Mouse (Mus musculus) ovary, postnatal 14 days (tissue): ENCODE results near the gene Egfl6.

Experiments
- DNase-seq: peaks from one replicate; pipeline ENCODE4 v3.0.0; 2022; ENCODE audit warnings: low spot score

Gene Egfl6

DNA sequence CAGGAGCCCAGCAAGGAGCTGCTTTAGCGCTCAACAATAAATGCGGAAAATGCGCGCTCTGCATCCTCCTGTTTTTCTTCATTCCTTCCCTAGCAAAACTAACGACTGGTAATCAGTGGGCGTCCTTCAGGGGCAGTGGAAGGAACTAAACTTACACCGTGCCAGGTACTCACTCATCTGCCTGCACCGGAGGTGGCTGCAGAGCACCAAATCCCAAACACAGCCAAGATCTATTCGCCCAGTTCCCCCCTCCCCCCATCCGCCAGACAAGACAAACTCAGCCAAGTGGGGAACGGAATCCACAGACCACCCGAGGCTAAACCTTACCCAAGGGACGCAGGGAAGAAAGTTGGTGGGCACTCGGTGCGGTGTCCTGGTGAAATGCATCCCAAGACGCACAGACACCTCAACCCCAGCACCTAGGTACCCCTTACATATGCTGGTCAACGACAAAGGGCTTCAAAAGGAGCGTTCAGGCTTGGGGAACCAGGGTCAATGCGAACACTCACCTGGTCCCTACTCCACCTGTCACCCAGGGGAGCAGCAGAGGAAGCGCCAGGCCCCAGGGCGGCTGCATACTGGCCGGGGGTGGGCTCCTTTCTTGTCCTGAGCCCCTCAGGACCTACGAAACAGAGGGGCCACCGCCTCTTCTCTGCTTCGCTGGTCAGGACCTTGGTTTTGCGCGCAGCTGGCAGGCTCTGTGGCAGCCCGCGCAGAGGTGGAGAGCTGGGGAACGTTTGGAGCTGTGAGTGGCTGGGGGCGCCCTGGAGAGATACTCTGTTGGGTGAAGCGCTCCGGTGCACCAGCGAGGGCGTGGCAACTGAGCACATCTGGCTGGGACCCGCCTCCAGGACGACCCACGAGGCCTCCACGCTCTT, at the start of gene Egfl6:
Egfl6 (minus strand) TSS at position 774 of the 878 bp plus-strand sequence.
- peak; percentile 1 for DNase-seq

DNA sequence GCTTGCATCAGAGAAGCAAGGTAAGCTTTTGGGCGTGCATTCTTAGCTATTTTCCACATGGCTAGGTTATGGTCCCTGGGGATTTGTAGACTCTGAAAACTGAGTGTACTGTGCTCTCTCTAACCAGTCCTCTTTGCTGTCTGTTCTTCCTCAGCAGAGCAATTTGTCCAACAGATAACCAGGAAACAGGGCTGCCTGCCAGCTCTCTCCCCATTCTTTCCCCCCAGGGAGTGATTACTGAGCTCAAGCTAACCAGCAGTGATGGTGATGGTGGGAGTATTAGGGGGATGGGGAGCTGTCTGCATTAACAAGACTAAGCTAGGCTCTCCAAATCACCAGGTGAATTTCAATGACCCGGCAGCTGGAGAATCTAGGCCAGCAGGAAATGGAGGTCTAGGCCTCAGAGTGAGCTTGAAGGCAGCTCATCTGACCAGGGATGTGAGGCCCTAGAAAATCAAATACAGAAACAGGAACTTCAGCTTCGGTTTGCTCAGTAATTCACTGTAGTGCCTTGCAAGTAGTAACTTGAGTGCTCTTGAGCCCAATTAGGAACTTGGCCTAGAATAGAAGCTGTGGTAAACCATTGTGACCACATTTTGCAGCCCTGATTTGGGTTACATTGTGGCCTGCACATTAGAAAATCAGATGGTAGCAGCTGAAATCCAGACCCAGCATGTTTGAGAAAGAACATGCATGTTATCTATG, 41.5 kb upstream of the Egfl6 start:
- DNase-seq: no peak

DNA sequence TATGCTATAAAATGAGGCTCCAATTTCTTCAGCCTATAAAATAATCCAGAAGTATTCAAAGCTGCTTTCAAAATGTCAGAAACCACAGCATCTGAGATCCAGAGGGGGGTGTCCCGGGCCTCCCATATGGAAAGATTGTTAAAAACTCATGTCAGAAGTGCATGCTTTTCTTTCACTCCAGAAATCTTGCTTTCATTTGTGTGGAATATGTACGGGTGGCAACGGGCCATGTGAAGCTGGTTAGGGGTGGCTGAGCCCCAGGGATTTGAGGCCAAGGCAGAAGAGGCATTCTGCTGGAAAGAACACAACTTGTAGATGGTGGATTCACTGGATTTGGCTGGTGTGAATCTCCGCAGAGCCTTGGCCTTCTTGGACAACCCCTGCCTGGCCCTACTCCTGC, 40.7 kb upstream of the Egfl6 start:
- no peak for DNase-seq

DNA sequence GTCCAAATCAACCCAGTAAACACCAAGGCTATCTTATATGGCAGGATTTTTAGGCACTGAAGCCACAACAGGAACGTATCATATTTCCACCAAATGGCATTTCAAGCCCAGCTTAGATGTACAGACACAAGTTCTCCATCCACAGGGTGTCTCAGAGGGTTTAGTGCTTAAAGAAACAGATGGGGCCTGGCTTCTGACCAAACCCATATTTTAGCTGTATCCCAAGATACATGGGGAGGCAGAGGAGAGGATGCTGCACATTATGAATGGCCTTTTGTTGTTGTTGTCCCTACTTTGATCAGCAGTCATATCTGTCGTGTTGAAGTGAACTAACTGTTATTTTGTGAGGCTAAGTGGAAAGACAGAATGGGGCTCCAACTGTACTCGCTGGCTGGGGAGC, 37.7 kb upstream of the Egfl6 start:
- DNase-seq: no peak

DNA sequence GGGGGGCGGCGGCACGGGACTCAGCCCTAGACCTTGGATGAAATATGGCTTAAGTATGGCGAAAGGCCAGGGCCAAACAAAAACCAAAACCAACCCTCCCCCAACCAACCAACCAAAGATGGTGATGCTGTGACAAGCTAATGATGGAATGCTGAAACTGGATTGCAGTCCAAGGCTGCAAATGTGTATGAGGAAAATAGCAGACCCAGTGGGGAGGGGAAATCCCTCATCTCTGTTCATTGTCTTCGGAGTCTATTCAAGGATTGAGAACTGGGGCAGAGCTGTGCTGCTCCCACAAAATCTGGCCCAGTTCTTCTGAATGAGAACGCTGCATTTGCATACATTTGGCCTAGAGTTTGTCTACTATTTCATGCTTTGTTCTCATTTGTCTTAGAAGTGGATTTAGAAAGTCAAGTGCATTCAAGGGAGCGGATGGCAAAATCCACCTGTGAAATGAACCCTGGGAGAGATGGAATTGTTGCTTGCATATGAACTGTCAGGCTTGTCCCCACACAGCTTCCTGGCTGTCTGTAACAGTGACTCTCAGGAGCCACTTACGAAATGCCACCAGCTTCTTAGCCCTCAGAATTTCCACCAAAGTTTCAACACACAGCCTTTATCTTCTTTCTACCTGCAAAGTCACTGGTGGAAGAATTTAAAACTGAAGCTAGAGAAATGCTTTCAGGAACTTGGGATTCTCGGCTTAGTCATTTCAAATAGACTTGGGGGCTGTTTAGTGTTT, 36.2 kb upstream of the Egfl6 start:
- no peak for DNase-seq

DNA sequence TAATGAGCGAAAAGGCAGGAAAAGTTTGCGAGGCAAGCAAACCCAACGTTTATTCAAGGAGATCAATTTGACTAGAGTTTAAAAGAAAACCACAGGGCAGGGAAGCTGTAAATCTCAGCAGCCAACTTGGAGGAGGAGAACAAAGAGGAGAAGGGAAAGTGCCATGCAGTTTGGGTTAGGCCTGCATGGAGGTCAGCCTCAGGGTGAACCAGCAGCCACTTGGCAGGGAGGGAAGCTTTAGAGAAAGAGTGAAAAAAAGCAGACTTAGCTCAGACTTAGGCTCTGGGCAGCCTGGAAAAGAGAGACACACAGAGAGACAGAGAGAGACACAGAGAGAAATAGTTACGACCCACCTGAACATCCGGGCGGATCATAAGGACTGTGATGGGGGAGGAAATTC, 35.4 kb upstream of the Egfl6 start:
- DNase-seq: no peak

DNA sequence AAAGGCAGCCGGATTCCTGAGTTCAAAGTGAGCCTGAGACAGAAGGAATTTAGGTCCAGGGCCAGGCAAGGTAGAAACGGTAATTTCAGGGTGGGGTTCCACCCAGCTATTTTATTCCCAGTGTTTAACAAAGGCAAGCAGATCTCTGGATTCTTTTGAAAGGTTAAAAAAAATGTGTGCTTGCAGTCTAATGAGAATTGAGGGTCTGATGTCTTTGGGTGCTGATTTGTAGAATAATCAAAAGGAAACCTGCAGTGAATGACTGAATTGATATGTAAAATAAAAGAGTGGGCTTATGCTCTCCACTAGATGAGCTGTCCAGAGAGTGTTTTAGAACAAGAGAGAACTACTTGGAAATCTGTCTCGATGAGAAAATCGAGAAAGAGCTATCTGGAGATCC, 33.6 kb upstream of the Egfl6 start:
- no peak for DNase-seq

DNA sequence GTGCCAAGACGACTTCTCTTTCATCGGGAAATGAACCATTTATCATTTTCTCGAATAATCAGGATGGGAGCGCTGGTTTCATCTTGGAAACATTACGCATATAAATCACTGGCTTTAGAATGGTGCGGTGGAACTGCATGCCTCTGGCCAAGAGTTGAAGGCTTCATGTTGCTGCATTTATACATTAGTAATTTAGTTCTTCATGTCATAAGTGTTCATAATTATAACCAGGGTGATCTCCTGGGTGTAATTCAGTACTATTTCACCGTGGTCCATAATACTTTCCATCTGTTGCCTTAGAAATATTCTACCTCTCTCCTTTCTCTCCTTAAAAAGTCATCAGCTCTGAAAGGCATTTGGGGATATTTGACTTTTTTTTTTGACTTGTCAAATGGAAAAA, 29.7 kb upstream of the Egfl6 start:
- no peak for DNase-seq

DNA sequence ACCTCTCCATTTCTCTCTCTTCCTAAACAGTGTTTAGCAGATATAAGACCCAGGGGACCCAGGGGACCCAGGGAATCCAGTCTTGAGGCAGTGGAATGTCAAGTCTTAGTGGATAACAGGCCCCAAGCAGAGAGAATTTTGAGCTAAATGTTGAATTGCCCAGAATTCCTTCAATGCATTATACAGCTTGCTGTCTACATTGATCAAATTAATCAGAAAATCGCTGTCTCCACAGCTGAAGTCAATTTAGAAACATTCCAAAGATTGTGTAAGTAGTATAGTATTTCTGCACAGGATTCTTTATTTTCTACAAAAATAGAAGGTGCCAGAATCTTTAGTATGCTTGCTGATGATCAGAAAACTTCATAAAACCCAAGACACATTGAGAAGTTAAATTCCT, 9.4 kb downstream of the Egfl6 start:
- DNase-seq: no peak

DNA sequence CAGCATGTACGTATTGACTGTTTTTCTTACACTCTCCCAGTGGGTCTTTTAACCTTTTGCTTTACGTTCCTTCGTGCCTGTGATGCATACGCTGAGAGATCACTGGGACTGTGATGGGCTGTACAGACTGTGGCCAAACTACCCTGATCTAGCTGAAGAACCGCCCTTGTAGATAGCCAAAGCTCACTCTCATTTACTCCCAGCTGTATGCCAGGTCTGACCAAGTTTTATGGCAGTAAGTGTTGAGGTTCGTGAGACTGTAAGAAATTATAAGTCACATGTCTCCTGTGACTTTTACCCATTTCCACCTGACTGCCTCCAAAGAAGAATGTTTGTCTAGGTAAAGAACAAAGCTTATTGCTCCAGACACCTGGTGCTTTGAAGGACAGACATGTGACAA, 19.5 kb downstream of the Egfl6 start:
- DNase-seq: no peak

DNA sequence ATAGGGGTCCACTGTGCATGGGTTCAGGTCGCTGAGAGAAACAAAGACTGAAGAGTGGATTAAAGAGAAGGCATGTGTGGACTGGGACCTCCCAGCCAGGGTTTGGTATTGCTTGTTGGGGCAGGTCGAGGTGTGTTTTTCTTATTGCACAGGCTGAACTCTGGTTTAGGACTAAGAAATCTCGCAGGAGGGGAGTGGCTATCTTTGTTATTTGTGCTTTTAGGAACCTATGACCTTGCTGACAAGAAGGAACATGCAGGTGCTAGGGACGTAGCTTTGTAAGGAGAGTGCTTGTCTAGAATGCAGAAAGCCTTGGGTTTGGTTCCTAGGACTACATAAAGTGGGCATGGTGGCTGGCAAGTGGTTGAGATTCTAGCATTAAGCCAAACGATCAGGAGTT, 20.1 kb downstream of the Egfl6 start:
- DNase-seq: no peak

DNA sequence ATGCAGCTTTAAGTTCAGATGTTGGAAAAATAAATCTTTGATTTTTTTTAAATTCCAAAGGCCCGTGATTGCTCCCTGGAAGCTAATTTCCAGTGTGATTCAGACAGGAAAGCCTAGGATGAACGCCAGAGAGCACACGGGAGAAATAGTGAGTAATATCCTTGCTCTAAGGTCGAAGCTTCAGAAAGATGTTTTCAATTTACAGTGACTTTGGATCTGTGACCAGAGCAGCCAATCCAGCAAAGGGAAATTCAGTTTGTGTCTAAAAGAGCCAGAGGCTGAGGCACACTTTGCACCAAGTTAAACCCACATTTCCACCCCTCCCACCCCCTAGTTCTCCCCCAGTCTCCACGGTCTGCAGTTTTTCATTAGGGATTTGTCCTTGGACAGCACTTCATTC, 20.6 kb downstream of the Egfl6 start:
- no peak for DNase-seq

DNA sequence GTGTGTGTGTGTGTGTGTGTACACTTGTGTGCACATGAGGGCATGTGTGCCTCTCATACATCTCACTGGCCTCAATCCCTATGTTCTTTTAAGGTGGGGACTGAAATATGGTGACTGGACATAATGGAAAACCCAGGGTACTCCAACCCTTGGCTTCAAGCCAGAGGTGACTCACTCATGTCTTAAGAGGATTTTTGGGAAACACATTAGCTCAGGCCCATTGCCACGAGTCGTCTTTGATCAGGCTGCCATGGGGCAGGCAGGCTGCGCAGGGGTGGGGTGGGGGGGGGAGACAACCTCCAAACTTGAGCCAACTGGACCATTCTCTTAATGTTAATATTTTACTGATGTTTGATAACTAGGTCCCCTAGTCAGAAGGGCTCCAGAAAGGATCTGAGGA, 26.2 kb downstream of the Egfl6 start:
- DNase-seq: no peak

DNA sequence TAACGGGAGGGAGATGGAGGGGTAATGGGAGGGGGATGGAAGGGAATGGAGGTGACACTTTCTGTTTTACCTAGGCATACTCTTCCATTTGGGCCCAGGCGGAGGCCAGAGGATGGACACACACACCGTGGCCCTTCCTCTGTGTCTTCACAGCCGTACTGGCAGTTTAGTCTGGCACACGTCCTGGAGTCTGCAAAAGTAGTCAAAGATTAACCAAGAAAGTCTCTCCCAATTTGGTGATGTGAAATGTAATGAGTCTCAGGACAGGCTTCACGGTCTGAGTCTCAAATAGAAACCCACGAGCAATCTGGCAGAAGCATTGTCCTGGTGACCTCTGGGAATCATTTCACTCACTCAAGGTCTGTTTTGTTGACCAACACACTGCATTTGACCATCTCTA, 33.2 kb downstream of the Egfl6 start:
- DNase-seq: no peak

DNA sequence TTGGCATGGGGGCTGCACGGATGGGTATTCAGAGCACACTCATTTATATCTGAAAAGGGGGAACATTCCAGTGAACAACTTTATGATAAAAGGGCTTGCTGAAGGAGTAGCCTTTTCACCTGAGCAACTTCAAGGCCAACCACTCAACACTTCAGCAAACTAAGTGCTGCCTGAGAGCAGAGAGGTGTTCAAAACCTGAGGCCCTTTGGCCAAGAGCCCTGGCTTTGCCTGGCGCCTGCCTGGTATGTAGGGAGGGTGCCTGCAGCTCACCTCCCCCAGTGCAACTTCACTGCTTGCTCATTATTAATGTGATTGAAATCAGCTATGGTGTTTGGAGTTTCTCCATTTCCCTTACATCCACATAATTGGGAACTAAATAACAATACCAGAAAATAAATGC, 39.0 kb downstream of the Egfl6 start:
- DNase-seq: no peak

DNA sequence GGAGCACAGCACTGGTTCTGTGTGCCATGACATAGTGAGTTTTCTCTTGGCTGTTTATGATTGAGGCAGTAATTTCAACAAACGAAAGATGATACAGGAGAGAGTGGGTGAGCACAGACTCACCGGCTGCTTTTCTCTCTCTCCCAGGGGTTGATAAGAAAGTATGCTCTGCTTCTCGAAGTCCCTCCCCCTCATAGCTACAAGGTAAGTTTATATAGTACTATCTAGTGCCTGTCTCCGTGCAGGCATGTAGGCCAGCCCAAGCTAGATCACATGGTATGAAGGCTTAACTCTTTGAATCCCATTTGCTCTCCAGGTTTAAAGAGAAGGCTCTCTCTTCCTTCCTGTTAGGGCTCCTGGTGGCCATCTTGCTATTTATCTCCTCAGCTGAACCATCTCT, 50.4 kb downstream of the Egfl6 start:
- no peak for DNase-seq

DNA sequence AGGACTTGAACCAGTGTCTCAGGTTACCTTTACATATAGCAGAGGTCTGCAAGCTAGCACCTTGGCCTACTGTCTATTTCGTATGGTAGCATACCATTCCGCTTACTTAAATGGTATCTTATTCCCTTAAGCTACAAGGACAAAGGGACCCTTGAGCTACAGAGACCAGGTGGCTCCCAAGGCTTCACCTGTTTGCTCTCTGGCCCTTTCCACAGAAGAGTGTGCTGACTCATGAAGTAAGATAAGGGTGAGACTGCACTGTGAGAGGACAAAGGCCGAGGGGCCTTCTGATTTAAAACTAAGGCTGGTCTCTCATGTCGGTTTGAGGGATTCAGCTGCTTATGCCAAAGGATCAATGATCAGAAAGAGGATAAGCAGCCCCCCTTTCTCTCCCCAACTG, 52.1 kb downstream of the Egfl6 start:
- no peak for DNase-seq

DNA sequence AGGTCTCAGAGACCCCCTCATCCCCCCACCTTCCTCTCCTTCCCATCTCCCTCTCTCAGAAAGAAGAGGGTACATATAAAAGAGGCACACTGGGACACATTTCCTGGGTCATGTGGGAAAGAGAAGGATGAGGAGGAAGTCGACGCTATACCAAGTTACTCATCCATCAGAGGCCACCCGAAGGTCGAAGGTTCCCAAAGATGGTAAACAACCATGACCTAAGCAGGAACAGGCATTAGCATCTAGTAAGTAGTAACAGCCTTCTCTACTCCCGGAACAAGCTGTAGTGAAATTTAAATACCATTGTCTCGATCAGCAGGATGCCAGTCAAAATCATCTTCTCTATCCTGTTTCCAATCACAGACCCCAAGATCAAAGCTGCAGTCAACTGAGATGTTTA, 53.8 kb downstream of the Egfl6 start:
- DNase-seq: no peak

DNA sequence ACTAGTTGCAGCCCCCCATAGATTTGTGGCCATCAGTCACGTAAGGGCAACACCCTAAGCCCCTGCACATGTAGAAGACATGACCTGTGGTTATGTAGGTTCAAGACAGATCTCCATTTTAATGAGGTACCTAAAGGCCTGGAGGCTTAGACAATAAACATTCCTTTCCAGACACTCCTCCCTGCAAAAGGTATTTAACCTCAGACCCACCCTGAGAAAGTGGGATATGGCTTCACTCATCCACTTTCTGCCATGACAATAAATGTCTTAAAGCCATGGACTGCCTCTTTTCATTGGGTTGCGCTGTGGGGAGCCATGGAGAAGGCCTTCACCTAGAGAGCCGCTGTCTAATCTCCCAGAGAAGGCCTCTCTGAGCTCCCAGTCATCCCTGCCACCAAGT, 57.4 kb downstream of the Egfl6 start:
- DNase-seq: no peak

DNA sequence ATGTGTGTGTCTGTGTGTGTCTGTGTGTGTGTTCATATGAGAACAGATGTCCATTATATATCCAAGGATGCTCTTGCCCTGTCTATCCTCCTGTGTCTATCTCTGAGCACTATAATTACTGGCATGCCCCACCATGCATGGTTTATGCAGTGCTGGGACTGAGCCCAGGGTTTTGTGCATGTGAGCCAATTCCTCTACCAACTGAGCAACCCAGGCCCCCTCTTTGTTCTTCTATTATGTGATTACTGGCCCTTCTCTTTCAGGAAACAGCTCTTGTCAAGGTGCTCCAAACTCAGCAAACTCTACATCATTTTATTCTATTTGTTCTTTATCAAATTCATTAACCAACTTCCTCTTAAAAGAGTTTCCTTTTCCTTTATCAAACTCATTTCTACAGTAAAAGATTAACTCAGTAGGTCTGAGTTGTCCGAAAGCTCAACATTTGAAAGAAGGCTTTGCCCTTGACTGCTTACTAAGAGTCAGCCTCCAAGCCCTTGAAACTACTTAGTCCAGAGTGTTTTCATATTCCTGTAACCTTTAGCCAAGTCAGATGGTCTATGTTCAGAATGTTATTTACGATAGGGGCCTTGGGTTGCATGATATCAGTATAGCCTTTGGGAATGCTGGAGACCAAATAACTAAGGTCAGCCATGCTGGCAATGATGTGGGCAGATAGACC, 59.7 kb downstream of the Egfl6 start:
- no peak for DNase-seq

DNA sequence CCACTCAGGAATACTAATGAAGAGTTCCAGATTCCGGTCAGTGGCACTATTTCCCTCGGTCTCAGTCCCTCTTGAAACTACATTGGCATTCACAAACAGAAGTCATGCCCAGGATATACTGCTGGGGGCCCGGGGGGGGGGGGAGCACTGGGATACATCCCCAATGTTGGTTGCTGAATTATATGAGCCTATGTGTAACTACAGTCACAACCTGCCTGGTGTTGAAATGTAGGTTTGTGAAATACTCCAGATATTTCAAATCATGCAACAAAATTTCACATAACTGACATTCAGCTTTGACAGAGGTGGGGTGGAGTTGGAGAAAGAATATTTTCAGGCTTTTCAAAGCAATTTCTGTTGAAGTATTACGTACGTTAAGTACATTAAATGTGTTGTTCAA, 64.7 kb downstream of the Egfl6 start:
- no peak for DNase-seq

DNA sequence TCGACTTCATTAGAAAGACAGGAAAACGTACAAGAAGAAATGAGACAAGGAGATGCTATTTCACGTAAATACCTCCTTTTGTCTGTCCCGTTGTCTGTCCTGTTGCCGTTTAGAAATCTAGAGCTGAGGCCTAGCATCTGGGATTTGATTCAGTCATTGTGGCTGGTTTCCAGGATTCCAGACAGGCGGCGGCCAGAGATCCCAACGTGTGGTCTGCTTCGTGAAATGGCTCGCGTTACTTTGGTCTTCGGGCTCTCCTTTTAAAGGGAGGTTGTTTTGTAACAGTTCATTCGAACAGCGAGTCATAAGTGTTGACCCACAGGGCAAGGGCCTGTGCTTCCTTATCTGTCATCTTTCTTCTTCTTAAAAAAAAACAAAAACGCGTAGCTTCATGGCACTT, 67.2 kb downstream of the Egfl6 start, which contains the start of gene Tceanc:
Tceanc (minus strand) TSS at position 223 of the 400 bp plus-strand sequence.
- DNase-seq: no peak
